Mouse (Mus musculus): ENCODE results near the gene Trip11.
A peak's percentile ranks its signal among the peaks of the same experiment; 100 is the strongest.
"Not testable (repeated sequence)": the region's sequence is repeated elsewhere in the genome, so short reads cannot be mapped to it uniquely, and the experiment has no call there.

Trip11 gene

GRCm38 (mm10) chr12:101912626-101913490, at the start of gene Trip11:
TSS of gene Trip11 (minus strand) at chr12:101913267.
- DNase-seq (ENCODE audit: low read depth, low spot score): peak; percentile 78

- not testable (repeated sequence) for DNase-seq (ENCODE audit: low read depth, low spot score)
Measured at GRCm38 (mm10) chr12:101958960-101959780, 46.1 kb upstream of the Trip11 start.

- no peak for DNase-seq (ENCODE audit: low read depth, low spot score)
Measured at GRCm38 (mm10) chr12:101958556-101958955, 45.5 kb upstream of the Trip11 start.

- peak; percentile 92 for DNase-seq (ENCODE audit: low read depth, low spot score)
Measured at GRCm38 (mm10) chr12:101957942-101958544, 45.0 kb upstream of the Trip11 start, which contains the start of gene Atxn3. TSS of gene Atxn3 (minus strand) at chr12:101958246.

- no peak for DNase-seq (ENCODE audit: low read depth, low spot score)
Measured at GRCm38 (mm10) chr12:101957079-101957941, 44.2 kb upstream of the Trip11 start.

- DNase-seq (ENCODE audit: low read depth, low spot score): not testable (repeated sequence)
Measured at GRCm38 (mm10) chr12:101955821-101956220, 42.8 kb upstream of the Trip11 start.

- DNase-seq (ENCODE audit: low read depth, low spot score): no peak
Measured at GRCm38 (mm10) chr12:101948801-101949200, 35.7 kb upstream of the Trip11 start.

GRCm38 (mm10) chr12:101947986-101948385, 34.9 kb upstream of the Trip11 start:
- no peak for DNase-seq (ENCODE audit: low read depth, low spot score)

GRCm38 (mm10) chr12:101937572-101937971, 24.5 kb upstream of the Trip11 start:
- no peak for DNase-seq (ENCODE audit: low read depth, low spot score)

- no peak for DNase-seq (ENCODE audit: low read depth, low spot score)
Measured at GRCm38 (mm10) chr12:101935223-101935622, 22.2 kb upstream of the Trip11 start.

GRCm38 (mm10) chr12:101928423-101928822, 15.4 kb upstream of the Trip11 start:
- DNase-seq (ENCODE audit: low read depth, low spot score): no peak

- no peak for DNase-seq (ENCODE audit: low read depth, low spot score)
Measured at GRCm38 (mm10) chr12:101922313-101922712, 9.2 kb upstream of the Trip11 start.

GRCm38 (mm10) chr12:101919847-101920246, 6.8 kb upstream of the Trip11 start:
- DNase-seq (ENCODE audit: low read depth, low spot score): no peak

- DNase-seq (ENCODE audit: low read depth, low spot score): no peak
Measured at GRCm38 (mm10) chr12:101917165-101917564, 4.1 kb upstream of the Trip11 start.

- DNase-seq (ENCODE audit: low read depth, low spot score): no peak
Measured at GRCm38 (mm10) chr12:101911346-101911745, 1.7 kb downstream of the Trip11 start.

GRCm38 (mm10) chr12:101910360-101910759, 2.7 kb downstream of the Trip11 start:
- DNase-seq (ENCODE audit: low read depth, low spot score): no peak

GRCm38 (mm10) chr12:101905817-101906216, 7.2 kb downstream of the Trip11 start:
- DNase-seq (ENCODE audit: low read depth, low spot score): no peak

GRCm38 (mm10) chr12:101904906-101905305, 8.2 kb downstream of the Trip11 start:
- DNase-seq (ENCODE audit: low read depth, low spot score): no peak

- no peak for DNase-seq (ENCODE audit: low read depth, low spot score)
Measured at GRCm38 (mm10) chr12:101904170-101904569, 8.9 kb downstream of the Trip11 start.

GRCm38 (mm10) chr12:101899671-101900245, 13.3 kb downstream of the Trip11 start:
- DNase-seq (ENCODE audit: low read depth, low spot score): no peak

- DNase-seq (ENCODE audit: low read depth, low spot score): no peak
Measured at GRCm38 (mm10) chr12:101898966-101899365, 14.1 kb downstream of the Trip11 start.

Data from brain, embryonic 18.5 days (tissue).